Mouse (Mus musculus) ES-E14 (cell line): ENCODE measurements around the gene Pde2a.

Experiments used
- CHD2 ChIP-seq: IDR thresholded peaks from 2 replicates; pipeline ENCODE4 v1.6.1; 2014; ENCODE audit warnings: mild to moderate bottlenecking, low read depth, low read length, inconsistent platforms
- HCFC1 ChIP-seq: IDR thresholded peaks from 2 replicates; pipeline ENCODE4 v1.6.1; 2012; ENCODE audit warnings: low read length, inconsistent platforms, borderline replicate concordance; ENCODE audit not compliant: insufficient read depth
- MAFK ChIP-seq: IDR thresholded peaks from 2 replicates; pipeline ENCODE4 v1.6.1; 2014; ENCODE audit warnings: mild to moderate bottlenecking, low read depth, low read length, inconsistent platforms; ENCODE audit not compliant: insufficient read depth
- ZC3H11A ChIP-seq: IDR thresholded peaks from 2 replicates; pipeline ENCODE4 v1.6.1; 2012; ENCODE audit warnings: low read depth, mild to moderate bottlenecking, inconsistent platforms, low read length, borderline replicate concordance
- ZNF384 ChIP-seq: IDR thresholded peaks from 2 replicates; pipeline ENCODE4 v1.6.1; 2012; ENCODE audit warnings: low read depth, low read length, inconsistent platforms

DNA sequence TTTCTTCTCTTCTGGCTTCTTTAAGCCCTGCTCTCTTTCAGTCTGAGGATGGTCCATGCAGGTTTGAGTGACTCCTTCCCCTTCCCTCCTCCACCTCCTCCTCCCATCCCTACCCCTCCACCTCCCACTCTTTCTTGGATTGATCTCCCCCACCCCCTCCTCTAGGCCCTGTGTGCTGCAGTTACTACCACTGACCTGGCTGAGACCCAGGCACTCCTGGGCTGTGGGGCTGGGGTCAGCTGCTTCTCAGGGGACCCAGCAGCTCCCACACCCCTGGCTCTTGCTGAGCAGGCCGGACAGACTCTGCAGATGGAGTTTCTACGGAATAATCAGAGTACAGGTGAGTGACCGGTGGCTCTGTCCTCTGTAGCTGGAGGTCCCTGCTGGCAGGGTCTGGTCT is 26.9 kb upstream of the Pde2a start:
- TF ChIP-seq ZNF384 (no peak), MAFK (no peak), ZC3H11A (no peak), HCFC1 (no peak), CHD2 (no peak)
